Mouse (Mus musculus): ENCODE data around the gene Mtx1.

DNA sequence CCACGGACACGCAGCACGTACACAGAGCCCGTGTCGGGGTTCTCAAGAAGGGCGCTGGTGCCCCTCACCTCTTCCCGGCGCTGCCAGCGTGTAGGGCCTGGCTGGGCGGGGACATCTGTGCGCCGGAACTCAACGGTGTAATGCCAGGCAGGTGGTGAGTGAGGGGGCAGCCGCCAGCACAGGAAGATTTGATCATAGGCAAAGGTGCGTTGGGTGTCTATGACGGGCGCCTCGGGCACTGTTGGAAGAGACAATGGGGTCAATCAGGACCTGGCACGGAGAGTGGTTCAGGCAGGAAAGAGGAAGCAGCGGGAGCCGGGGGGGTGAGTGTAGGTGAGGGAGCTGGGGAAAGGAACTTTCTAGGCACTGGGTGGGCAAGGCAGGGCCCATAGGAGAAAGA lies 10.8 kb upstream of the Mtx1 start:
- TF ChIP-seq CTCF (IDR thresholded peaks at IDR 0.05; ENCODE audit: low read depth) (no peak), EP300 (IDR thresholded peaks at IDR 0.05; ENCODE audit: low read depth) (no peak)
